Mouse (Mus musculus) thymus, adult 2 months (tissue): ENCODE results near the gene Ahdc1. TPM values are rescaled to one million over a fixed set of nuclear protein-coding genes. Genes with fewer than 3 reads are reported as not detected.

Experiments
- DNase-seq: peaks from one replicate; pipeline ENCODE4 v3.0.0; 2021
- H3K27ac ChIP-seq: fragments of 200-500 bp; 2 replicates; pipeline ENCODE4 v1.5.1; 2012; ENCODE audit warnings: low read length, control low read depth; ENCODE audit not compliant: control insufficient read depth, insufficient read depth
- H3K27me3 ChIP-seq: fragments of 200-500 bp; 2 replicates; pipeline ENCODE4 v1.6.1; 2012; ENCODE audit warnings: mild to moderate bottlenecking, low read length, moderate library complexity, mixed read lengths; ENCODE audit not compliant: control insufficient read depth, insufficient read depth
- H3K36me3 ChIP-seq: fragments of 200-500 bp; 2 replicates; pipeline ENCODE4 v1.6.1; 2012; ENCODE audit warnings: mild to moderate bottlenecking, low read length, moderate library complexity; ENCODE audit not compliant: control insufficient read depth, insufficient read depth
- H3K4me1 ChIP-seq: fragments of 200-500 bp; replicated peaks from 2 replicates; pipeline ENCODE4 v1.6.1; 2012; ENCODE audit warnings: low read length; ENCODE audit not compliant: control insufficient read depth, insufficient read depth
- H3K4me3 ChIP-seq: fragments of 200-500 bp; 2 replicates; pipeline ENCODE4 v1.5.1; 2012; ENCODE audit warnings: mild to moderate bottlenecking, low read length, control low read depth, moderate library complexity; ENCODE audit not compliant: control insufficient read depth, insufficient read depth
- CTCF ChIP-seq: fragments of 200-500 bp; IDR thresholded peaks from 2 replicates; pipeline ENCODE4 v1.5.1; 2012; ENCODE audit warnings: mild to moderate bottlenecking, control low read depth, low read length, moderate library complexity, borderline replicate concordance; ENCODE audit not compliant: control insufficient read depth, poor library complexity, insufficient read depth; ENCODE audit errors: extremely low read depth
- POLR2A ChIP-seq: fragments of 200-500 bp; IDR thresholded peaks from 2 replicates; pipeline ENCODE4 v1.6.1; 2012; ENCODE audit warnings: mild to moderate bottlenecking, low read length, control low read depth, moderate library complexity; ENCODE audit not compliant: control insufficient read depth, poor library complexity, insufficient read depth; ENCODE audit errors: extremely low read depth
- WGBS: fragments of 180-500 bp; shearing (Covaris S2); methylation state at CpG from one replicate; pipeline ENCODE4 v1.1.7; 2018; 5-methylcytosine and 5-hydroxymethylcytosine counted together
- polyA plus RNA-seq: library from polyadenylated mRNA; depleted of rRNA; stranded (reverse); fragments of >200 nt; gene quantifications from 2 replicates; pipeline ENCODE4 v1.2.3, GENCODE M21; 2012

The Ahdc1 gene
- polyA plus RNA-seq, 1 experiment, result 59.8 TPM

- Histone ChIP-seq H3K27me3 (no peaks in the 10 kb centered on the region), H3K36me3 (no peaks in the 10 kb centered on the region), H3K27ac (no peak overlapping the region), H3K4me1 (peaks cover 53% of the 10 kb centered on the region), H3K4me3 (no peak overlapping the region)
- TF ChIP-seq CTCF (no peak), POLR2A (no peak)
- no peak for DNase-seq
- whole genome bisulfite sequencing, result 53% methylated on average over 6 of the region's 6 CpGs
Observed at GRCm38 (mm10) chr4:133017597-133018262, 6.7 kb downstream of the Ahdc1 start.

DNA sequence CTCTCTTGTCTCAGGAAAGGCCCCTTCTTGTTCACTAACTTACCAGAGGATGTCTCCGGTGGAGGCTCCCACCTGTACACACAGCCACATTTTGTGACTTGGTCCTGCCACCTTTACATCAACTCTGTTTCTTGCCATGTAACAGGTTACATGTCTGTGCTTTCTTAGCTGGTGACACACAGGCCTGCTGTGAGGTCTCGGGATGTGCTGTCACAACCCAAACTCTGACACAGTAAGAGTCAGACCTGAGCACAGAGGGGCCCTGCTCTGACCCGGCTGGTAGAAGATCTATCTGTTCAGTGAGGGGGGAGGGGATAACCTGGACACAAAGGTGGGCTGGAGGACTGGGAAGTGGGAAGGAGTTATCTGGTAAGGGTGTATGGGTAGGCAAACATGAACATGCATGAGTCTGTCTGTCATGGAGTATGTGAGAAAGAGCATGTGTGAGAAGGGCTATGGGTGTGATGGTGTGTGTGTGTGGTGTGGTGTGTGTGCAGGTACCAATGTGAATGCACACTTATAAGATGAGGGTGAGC, 7.3 kb downstream of the Ahdc1 start:
- H3K27ac ChIP-seq, result no peak overlapping the region
- no peaks in the 10 kb centered on the region for H3K27me3 ChIP-seq
- H3K4me3 ChIP-seq, result no peak overlapping the region
- DNase-seq, result no peak
- TF ChIP-seq POLR2A (no peak), CTCF (no peak)
- WGBS, result 78% methylated on average over 3 of the region's 3 CpGs
- H3K4me1 ChIP-seq, result peaks cover 53% of the 10 kb centered on the region
- H3K36me3 ChIP-seq, result no peaks in the 10 kb centered on the region

- DNase-seq, result no peak
- Histone ChIP-seq H3K27me3 (no peaks in the 10 kb centered on the region), H3K4me3 (no peak overlapping the region), H3K36me3 (no peaks in the 10 kb centered on the region), H3K27ac (no peak overlapping the region), H3K4me1 (peaks cover 48% of the 10 kb centered on the region)
- TF ChIP-seq POLR2A, result no peak
- 85% methylated on average over 4 of the region's 6 CpGs for WGBS
Observed at GRCm38 (mm10) chr4:133020721-133021120, 9.7 kb downstream of the Ahdc1 start.

- DNase-seq, result no peak
- Histone ChIP-seq H3K4me1 (peaks cover 43% of the 10 kb centered on the region), H3K27me3 (no peaks in the 10 kb centered on the region), H3K36me3 (no peaks in the 10 kb centered on the region), H3K27ac (no peak overlapping the region), H3K4me3 (no peak overlapping the region)
- WGBS, result 79% methylated on average over 9 of the region's 9 CpGs
- no peak for TF ChIP-seq CTCF
- no peak for TF ChIP-seq POLR2A
Observed at GRCm38 (mm10) chr4:133021181-133021671, 10.2 kb downstream of the Ahdc1 start.

DNA sequence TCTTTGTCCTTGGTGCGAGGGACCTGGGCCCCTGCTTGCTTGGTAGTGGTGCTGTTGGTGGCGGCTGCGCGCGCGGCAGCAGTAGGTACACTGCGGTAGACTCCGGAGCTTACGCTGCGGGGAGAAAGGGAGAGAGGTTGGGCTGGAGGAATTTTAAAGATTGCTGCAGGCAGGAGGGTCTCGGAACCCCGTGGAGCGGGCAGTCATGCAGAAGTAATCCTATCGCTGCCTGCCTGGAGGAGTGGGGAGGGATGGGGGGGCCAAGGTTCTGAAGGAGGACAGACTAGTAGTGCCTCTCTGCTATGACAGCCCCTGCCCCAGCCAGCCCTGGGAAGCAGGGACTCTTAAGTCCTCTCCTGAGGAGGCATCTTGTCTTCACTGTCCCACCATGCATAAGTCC, 11.2 kb downstream of the Ahdc1 start:
- no peaks in the 10 kb centered on the region for H3K36me3 ChIP-seq
- no peak overlapping the region for H3K4me3 ChIP-seq
- peaks cover 33% of the 10 kb centered on the region for H3K4me1 ChIP-seq
- H3K27me3 ChIP-seq, result no peaks in the 10 kb centered on the region
- WGBS, result 96% methylated on average over 14 of the region's 14 CpGs
- DNase-seq, result no peak
- no peak for TF ChIP-seq POLR2A
- TF ChIP-seq CTCF, result no peak
- no peak overlapping the region for H3K27ac ChIP-seq

GRCm38 (mm10) chr4:133022954-133023635, 12.0 kb downstream of the Ahdc1 start:
- no peaks in the 10 kb centered on the region for H3K36me3 ChIP-seq
- TF ChIP-seq POLR2A (no peak), CTCF (no peak)
- peaks cover 25% of the 10 kb centered on the region for H3K4me1 ChIP-seq
- no peak for DNase-seq
- no peaks in the 10 kb centered on the region for H3K27me3 ChIP-seq
- no peak overlapping the region for H3K27ac ChIP-seq
- WGBS, result 92% methylated on average over 14 of the region's 14 CpGs
- no peak overlapping the region for H3K4me3 ChIP-seq
